Mouse (Mus musculus) T-helper 1 cell (primary cell): ENCODE results near the gene Mmachc.
"Not testable (repeated sequence)": the region's sequence is repeated elsewhere in the genome, so short reads cannot be mapped to it uniquely, and the experiment has no call there.

Experiments
- in situ Hi-C: fragments of 300-600 bp; cut with MboI, MseI; formaldehyde crosslinking; loops from one replicate; pipeline ENCODE4 v1.15.1; 2025; ENCODE audit warnings: high pct_unique_total_duplicates

Mmachc gene

DNA sequence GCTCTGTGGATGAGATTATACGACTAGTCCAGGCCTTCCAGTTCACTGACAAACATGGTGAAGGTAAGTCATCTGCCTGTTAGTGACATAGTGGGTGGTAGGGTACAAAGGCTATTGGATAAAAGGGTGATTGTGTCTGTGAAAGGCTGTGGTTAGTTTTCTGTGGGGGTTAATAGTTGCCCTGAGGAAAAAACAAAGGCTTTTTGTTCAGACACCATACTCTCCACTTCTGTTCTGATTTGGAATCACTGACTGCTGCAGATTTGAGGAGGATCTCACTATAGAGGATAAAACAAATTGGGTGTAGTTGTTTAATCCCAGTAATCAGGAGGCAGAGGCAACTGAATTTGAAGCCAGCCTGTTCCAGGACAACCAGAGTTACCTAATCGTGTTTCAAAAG, 14.4 kb downstream of the Mmachc start:
- in situ Hi-C loops = loop anchor here (5.0 kb wide), 1 partner anchor 51 kb away; no protein-coding TSS in a partner anchor

DNA sequence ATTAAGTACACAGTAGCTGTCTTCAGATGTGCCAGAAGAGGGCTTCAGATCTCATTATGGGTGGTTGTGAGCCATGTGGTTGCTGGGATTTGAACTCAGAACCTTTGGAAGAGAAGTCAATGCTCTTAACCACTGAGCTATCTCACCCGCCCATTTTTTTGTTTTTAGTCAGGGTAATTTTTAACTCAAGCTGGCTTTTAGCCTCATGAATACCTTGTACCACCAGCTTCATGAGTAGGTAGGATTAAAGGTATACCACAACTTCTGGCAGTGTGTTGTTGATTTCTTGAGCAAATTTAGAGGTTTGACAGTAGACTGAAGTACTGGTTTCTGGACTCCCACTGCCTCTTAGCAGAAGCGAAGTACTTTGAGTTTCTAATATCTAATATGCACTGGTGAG, 16.1 kb downstream of the Mmachc start:
- in situ Hi-C loops = loop anchor here (5.0 kb wide), 1 partner anchor 50 kb away; no protein-coding TSS in a partner anchor

DNA sequence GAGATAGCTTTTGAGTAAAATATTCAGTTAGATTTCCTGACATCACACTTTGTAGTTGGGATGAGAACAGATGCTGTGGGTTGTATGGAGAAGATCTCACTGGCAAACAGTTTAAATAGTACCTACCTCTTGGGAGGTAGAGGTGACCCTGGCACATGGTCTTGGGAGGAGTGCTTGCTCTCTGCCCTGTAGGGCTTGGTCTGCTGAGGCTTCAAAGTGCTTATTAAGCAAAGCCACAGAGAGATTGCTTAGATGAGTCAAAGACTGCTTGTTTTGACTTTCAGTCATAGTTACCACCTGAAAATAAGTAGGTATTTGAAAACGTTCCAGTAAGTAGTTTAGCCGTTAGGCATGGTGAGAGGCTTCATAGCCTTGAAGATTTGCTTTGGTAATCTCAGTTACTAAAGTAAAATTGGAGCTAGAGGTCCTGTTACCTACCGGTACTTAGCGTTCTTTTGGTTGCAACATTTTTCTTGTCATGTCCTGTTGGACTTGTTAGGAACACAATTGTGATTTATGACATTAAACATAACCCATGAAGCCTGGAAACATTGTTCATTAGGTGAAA, 18.8 kb downstream of the Mmachc start:
- in situ Hi-C loops = no loop called here

DNA sequence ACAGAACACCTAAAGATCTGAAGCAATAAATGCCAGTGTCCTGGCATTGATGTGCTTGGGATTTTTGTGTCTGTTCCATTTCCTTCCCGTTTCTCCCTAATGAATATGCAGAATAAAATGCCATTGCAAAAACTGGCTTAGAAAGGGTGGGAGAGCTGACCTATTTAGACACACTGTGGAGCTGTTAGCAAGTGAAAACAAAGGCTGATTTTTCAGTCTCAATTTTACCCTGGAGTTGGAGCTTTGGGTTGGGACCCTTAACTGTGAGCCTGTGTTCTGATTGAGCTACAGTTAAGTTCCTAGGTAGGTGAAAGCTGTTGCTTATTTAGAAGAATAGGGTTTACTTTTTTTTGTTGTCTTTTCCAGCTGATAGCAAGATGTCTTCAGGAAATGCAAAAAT, 21.2 kb downstream of the Mmachc start:
- in situ Hi-C loops = no loop called here

DNA sequence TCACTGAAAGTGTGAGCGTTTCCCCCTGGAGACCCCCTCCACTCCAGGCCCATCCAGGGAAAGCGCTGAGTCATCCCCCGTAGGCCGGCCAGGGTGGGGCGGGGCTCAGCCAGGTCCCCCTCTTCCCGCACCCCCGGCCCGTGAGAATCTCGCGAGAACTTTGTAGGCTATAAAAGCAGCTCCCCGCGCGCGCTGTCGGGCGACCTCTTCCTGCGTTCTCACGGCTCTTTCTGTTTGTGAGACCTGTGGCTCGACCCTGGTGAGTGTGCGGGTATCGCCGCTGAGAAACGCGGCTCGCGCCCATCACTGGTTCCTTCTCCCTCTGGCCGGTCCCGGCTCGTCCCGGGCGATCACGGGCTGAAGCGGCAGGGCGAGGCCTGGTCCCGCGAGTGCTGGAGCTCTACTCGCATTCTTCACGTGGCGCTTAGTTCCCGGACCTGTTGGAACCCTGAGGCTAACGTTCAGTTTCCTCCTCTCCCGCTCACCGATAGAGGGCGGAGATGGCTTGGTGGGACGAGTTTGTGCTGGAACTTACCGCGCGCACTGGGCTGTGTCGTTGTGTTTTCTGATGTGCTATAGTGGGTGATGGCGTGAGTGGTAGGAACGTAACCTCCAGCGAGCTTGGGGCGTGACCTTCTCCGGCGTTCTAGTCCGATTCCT, 22.7 kb downstream of the Mmachc start, which contains the start of gene Prdx1:
TSS of gene Prdx1 (plus strand) at position 143 of the 660 bp plus-strand sequence.
- in situ Hi-C loops = no loop called here

DNA sequence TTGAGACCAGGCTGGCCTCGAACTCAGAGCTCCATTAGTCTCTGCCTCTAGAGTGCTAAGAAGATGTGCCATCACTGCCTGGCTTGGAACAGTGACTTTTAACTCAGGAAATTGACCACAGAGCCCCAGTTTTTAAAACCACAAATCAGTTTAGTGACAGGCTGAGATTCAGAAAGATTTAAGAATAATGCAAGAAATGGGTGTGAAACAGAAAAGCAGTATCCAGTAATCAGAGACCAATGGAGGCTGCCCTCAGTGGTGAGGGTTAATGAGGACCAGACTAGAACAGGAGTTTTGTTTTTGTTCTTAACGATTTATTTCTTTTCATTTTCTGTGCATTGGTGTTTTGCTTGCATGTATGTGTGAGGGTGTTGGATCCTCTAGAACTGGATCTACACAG, 23.5 kb downstream of the Mmachc start:
- in situ Hi-C loops = no loop called here

DNA sequence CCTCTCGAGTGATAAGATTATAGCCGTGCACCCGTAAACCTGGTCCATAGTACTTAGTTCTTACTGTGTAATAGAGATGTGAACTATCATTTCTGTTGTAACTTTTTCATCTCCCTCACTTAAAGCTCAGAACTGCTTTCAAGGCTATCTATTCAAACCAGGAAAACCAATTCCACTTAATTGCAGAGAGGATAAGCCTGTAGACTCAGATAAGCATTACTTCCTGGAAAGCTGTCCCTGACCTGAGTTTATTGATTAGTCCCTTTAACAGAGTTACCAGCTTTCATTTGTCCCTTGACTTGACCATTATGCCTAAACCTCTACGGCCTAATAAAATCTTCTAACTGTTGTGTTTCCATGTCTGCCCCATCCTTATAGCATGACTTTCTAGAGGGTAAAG, 24.2 kb downstream of the Mmachc start:
- in situ Hi-C loops = no loop called here

DNA sequence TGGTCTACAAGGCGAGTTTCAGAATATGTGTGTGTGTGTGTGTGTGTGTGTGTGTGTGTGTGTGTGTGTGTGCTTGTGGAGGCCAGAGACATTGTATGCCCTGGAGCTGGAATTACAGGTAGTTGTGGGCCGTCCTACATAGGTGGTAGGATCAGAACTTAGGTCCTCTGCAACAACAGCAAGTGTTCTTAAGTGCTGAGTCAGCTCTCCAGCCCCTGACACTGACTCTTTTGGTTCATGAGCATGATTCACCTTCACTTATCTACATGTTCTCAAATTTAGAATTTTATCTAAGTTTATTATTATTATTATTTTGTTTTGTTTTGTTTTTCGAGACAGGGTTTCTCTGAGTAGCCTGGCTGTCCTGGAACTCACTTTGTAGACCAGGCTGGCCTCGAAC, 27.7 kb downstream of the Mmachc start:
- in situ Hi-C loops = not testable (repeated sequence)

DNA sequence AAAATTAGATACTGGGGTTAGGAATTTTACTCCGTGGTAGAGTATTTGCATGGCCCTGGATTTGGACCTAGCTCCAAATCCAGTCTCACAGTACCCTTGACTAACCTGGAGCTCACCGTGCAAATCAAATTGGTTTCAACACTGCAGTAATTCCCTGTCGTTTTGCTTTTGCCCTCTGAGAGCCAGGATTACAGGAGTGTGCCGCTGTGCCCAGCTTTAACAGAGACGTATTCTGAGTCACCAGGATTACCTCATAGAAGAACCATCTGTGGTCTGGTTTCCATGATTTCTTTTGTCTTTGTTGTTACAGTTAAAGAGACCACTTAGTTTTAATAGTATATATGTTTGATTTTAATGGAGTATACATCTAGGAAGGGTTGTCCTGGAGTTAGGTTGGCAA, 29.1 kb downstream of the Mmachc start:
- in situ Hi-C loops = no loop called here

DNA sequence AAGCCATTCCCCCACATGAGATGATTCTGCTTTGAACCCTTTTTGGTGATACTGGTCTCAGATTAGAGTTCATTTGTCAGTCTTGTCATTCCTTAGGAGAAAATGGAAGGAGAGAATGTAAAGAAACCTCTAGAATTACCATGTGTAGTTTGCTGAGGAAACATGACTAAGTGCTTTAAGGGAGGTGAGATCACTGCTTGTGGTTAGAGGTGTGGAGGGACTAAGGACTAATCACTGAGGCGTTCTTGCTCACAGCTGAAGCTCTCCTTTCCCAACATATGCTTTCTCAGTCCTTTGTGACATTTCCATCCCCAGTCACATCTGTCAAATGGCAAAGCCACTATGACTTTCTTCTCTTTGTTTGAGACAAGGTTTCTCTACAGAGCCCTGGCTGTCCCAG, 30.4 kb downstream of the Mmachc start:
- in situ Hi-C loops = no loop called here

DNA sequence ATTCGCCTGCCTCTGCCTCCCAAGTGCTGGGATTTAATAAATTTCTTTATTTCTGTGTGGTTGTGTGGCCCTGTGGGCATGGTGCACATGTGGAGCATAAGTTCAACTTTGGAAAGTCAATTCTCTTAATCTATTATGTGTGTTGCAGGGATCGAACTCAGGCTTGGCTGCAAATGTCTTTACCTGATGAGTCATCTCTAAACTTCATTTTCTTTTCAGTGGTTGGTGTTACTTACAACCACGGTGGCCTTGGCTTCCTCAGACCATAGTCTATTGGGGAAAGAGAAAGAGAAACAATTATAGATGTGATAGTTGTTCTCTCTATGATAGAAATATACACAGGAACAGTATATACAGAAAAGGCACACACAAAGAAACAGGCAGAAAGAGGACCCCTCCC, 32.2 kb downstream of the Mmachc start:
- in situ Hi-C loops = no loop called here

DNA sequence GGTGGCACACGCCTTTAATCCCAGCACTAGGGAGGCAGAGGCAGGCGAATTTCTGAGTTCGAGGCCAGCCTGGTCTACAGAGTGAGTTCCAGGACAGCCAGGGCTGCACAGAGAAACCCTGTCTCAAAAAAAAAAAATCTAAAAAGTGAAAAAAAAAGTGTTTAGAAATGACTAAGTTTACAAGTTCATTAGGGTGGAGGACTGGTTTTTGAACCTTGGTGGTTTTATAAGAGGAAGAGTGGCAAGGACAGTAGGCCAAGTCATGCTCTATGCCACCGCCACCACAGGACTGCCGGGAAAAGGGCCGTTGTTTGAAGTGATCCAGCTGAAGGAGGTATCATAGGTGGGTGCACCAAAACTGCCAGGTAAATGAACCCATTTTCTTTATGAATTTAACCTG, 33.4 kb downstream of the Mmachc start:
- in situ Hi-C loops = not testable (repeated sequence)

DNA sequence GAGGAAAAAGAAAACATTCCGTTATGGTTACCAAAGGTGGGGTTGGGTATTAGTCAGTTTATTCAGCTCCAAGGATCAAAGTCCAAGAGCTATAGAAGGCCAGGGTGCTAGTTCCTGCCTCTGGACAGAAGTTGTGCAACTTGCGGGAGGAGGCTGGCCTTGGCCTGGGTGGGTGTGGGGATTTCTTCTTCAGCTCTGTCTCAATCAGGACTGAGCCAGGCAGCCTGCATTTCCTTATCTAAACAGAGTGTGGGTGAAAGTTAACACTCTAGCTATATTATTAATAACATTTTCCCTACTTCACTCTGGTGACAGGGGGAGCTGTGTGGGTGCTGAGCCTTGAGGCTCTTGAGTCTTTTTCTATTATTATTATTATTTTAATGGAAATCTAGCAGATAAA, 35.4 kb downstream of the Mmachc start:
- in situ Hi-C loops = no loop called here

DNA sequence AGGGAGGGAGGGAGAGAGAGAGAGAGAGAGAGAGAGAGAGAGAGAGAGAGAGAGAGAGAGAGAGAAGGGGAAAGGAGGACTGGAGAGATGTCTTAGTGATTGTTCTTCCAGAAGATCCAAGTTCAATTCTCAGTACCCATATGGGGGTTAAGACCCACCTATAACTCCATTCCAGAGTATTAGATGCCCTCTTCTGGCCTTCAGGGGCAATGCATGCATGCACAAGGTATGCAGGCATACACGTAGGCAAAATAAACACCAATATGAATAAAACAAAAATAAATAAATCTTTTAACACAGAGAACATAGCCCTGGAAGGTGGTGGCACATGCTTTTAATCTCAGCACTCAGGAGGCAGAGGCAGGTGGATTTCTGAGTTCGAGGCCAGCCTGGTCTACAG, 38.9 kb downstream of the Mmachc start:
- in situ Hi-C loops = no loop called here

DNA sequence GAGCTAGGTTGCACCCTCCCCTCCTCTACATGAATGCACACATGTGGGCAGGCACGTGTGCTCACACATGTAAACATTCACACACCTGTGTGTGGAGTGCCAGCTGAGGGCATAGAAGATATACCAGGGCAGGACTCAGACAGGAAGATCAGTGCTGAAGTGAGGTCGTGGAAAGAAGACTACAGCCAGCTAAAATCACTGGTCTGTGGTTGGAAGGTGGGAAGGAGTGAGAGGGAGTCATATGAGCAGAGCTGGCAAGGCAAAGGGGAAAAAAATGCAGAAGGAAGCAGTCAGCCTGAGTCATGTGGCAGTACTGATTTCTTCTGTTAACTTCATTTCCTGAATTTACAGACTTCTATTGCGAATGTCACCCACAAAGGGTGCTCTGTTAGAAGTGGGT, 40.1 kb downstream of the Mmachc start:
- in situ Hi-C loops = no loop called here

DNA sequence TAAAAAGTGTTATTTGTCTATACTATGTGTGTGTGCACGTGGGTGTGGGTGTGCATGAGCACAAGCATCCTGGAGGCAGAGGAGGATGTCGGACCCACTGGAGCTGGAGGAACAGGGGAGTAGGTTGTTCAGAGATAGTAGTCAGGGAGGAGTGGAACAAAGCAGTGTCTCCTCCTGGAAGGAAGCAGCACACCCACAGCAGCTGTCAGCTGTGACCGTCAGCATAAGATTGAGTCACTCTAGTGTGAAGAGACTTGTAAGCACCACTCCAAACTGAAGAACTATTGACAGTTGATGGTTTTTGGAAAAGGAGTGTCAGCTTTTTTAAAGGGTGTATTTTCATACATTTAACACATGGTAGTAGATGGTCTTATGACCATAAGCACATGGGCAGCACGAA, 41.6 kb downstream of the Mmachc start:
- in situ Hi-C loops = no loop called here

DNA sequence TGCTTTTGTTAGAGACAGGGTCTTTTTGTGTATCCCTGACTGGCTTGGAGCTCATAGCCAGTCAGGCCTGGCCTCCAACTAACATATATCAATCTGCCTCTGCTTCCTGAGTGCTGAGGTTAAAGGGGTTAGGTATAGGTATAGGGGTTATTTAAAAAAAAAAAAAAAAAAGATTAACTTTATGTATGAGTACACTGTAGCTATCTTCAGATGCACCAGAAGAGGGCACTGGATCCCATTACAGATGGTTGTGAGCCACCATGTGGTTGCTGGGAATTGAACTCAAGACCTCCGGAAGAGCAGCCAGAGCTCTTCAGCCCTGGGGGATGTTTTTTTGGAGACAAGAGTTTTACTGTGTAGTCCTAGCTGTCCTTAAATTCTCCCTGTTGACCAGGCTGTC, 46.2 kb downstream of the Mmachc start:
- in situ Hi-C loops = no loop called here

DNA sequence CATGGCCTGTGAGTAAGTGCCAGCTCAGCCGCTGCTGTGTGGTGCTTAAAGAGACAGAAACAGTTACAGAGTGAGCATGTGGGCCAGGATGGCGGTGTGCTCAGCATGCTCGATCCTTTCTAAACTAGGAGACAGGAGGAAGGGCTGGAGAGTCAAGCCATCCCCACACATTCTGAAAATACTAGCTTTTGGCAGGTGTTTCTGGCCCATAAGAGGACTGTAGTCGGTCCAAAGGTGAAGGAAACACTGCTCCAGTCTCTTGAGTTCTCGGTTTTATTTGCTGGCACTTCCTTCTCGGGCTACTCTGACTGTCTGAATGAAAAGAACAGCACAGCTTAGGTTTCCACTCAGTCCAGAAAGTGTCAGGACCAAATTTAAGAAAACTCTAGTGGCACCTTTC, 47.4 kb downstream of the Mmachc start:
- in situ Hi-C loops = no loop called here

DNA sequence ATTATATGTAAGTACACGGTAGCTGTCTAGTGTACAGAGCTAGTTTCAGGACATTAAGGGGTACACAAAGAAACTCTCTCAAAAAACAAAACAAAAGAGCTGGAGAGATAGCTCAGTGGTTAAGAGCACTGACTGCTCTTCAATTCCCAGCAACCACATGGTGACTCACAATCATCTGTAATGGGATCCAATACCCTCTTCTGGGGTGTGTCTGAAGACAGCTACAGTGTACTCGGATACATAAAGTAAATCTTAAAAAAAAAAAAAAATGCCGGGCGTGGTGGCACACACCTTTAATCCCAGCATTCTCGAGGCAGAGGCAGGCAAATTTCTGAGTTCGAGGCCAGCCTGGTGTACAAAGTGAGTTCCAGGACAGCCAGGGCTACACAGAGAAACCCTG, 48.3 kb downstream of the Mmachc start:
- in situ Hi-C loops = loop anchor here (5.0 kb wide), 1 partner anchor 47 kb away; the partner anchor contains the start of genes Ccdc163 and Mmachc

DNA sequence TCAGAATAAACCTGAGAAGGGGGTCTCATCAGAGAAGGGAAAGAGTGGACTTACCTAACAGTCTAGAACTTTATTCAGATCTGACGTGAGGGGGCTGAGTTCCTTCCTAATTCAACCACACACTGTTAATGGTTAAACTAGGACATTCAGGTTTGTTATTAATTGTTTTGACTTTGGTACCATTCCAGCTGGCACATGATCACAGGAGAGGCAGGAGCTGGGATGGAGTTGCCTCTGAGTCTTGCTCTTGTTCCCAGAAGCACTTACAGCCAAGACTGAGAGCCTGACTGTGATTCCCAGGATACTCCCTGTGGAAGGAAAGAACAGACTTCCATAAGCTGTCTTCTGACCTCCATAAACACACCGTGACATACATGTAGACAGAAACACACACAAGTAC, 48.7 kb downstream of the Mmachc start:
- in situ Hi-C loops = loop anchor here (5.0 kb wide), 1 partner anchor 48 kb away; the partner anchor contains the start of genes Ccdc163 and Mmachc

DNA sequence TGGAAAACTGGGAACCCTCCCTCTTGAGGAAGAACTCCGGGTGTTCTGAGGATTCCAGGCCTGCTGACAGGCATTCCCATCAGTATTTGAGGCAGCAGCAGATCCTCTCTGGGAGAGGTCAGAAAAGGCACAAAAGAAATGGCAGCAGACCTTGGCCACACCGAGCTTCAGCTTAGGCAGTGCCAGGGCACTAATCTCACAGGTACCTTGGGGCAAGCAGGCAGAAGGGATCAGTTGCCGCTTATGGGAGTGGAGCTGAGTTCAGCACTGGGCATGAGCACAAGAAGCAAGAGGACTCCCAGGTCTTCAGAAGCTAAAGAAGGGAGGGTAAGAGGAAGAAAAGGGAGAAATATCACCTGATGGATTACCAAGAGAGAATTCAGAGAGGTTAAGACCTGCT, 50.2 kb downstream of the Mmachc start:
- in situ Hi-C loops = loop anchor here (5.0 kb wide), 1 partner anchor 49 kb away; the partner anchor contains the start of genes Ccdc163 and Mmachc

DNA sequence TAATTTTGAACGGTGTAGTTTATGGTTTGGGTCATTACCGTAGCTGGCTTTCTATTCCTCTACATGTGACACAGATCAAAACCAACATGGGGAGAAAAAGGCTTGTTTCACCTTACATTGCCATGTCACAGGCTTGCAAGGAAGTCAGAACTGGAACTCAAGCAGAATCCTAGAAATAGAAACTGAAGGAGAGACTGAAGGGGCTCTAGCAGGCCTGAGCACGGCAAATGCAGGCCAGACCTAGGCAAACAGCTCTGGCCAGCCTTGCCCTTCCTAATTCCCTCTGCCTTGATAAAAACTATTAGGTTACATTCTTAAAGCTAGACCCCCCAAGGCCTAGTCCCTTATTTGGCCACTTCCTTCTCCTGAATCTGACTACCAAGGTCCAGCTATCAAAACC, 52.5 kb downstream of the Mmachc start:
- in situ Hi-C loops = loop anchor here (5.0 kb wide), 1 partner anchor 52 kb away; the partner anchor contains the start of genes Ccdc163 and Mmachc

DNA sequence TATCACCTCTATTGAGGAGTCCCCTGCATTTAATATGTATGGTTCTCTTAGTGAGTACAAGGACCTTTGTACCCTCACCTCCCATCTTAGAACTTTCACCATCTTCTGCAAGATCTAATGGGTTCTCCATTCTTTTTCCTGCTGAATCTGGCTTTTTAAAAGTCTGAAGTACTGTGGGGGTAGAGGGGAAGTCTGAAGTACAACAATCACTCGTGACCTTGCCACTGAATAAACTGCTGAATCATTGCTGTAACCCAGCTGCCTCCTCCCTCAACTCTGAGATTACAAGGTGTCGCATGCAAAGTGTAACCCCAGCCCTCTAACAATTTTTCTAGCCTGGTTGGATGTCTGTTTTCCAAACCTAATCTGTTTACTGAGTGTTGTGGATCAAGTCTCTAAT, 53.1 kb downstream of the Mmachc start:
- in situ Hi-C loops = loop anchor here (5.0 kb wide), 1 partner anchor 52 kb away; the partner anchor contains the start of genes Ccdc163 and Mmachc
